Mouse (Mus musculus) cortical plate, adult 2 months (tissue): Measurements from ENCODE around the gene Mapt.

Source experiments
- CTCF ChIP-seq: fragments of 200-500 bp; IDR thresholded peaks from 2 replicates; pipeline ENCODE4 v1.5.1; 2011; ENCODE audit warnings: mild to moderate bottlenecking, control low read depth, low read length; ENCODE audit not compliant: insufficient read depth; ENCODE audit errors: extremely low read depth
- POLR2A ChIP-seq: fragments of 200-500 bp; IDR thresholded peaks from 2 replicates; pipeline ENCODE4 v1.6.1; 2011; ENCODE audit warnings: mild to moderate bottlenecking, low read length, control low read depth; ENCODE audit not compliant: insufficient read depth; ENCODE audit errors: extremely low read depth

GRCm38 (mm10) chr11:104279049-104279448 lies 47.9 kb downstream of the Mapt start:
- no peak for TF ChIP-seq CTCF
- TF ChIP-seq POLR2A, result no peak
